Mouse (Mus musculus) cortical plate, adult 2 months (tissue): Measurements from ENCODE around the gene Prrt1. TPM values are rescaled to one million over a fixed set of nuclear protein-coding genes. Genes with fewer than 3 reads are reported as not detected.

ENCODE experiments used
- H3K27ac ChIP-seq: fragments of 200-500 bp; 2 replicates; pipeline ENCODE4 v1.5.1; 2012; ENCODE audit warnings: low read length, control low read depth, inconsistent platforms; ENCODE audit not compliant: insufficient read depth
- H3K4me1 ChIP-seq: fragments of 200-500 bp; 2 replicates; pipeline ENCODE4 v1.6.1; 2011; ENCODE audit warnings: low read length; ENCODE audit not compliant: control insufficient read depth, insufficient read depth
- H3K4me3 ChIP-seq: fragments of 200-500 bp; 2 replicates; pipeline ENCODE4 v1.5.1; 2011; ENCODE audit warnings: mild to moderate bottlenecking, low read length, control low read depth; ENCODE audit not compliant: insufficient read depth
- CTCF ChIP-seq: fragments of 200-500 bp; IDR thresholded peaks from 2 replicates; pipeline ENCODE4 v1.5.1; 2011; ENCODE audit warnings: mild to moderate bottlenecking, control low read depth, low read length; ENCODE audit not compliant: insufficient read depth; ENCODE audit errors: extremely low read depth
- POLR2A ChIP-seq: fragments of 200-500 bp; IDR thresholded peaks from 2 replicates; pipeline ENCODE4 v1.6.1; 2011; ENCODE audit warnings: mild to moderate bottlenecking, low read length, control low read depth; ENCODE audit not compliant: insufficient read depth; ENCODE audit errors: extremely low read depth
- polyA plus RNA-seq: library from polyadenylated mRNA; depleted of rRNA; stranded (reverse); fragments of >200 nt; gene quantifications from 2 replicates; pipeline ENCODE4 v1.2.3, GENCODE M21; 2012

The Prrt1 gene
- polyA plus RNA-seq, 1 experiment: 160 TPM

- TF ChIP-seq POLR2A (no peak), CTCF (no peak)
- Histone ChIP-seq H3K4me3 (no peak overlapping the region), H3K4me1 (no peaks in the 10 kb centered on the region), H3K27ac (no peak overlapping the region)
Measured at GRCm38 (mm10) chr17:34655160-34655559, 25.8 kb downstream of the Prrt1 start.

GRCm38 (mm10) chr17:34655581-34655991, 26.3 kb downstream of the Prrt1 start:
- no peak overlapping the region for H3K27ac ChIP-seq
- TF ChIP-seq CTCF (0 out of 2 replicates have a peak, but pooled peaks have one; percentile 10), POLR2A (no peak)
- no peak overlapping the region for H3K4me3 ChIP-seq
- no peaks in the 10 kb centered on the region for H3K4me1 ChIP-seq

GRCm38 (mm10) chr17:34656666-34657065, 27.3 kb downstream of the Prrt1 start:
- no peak overlapping the region for H3K27ac ChIP-seq
- TF ChIP-seq POLR2A (no peak), CTCF (no peak)

GRCm38 (mm10) chr17:34657271-34657670, 27.9 kb downstream of the Prrt1 start:
- Histone ChIP-seq H3K4me3 (no peak overlapping the region), H3K4me1 (no peaks in the 10 kb centered on the region), H3K27ac (no peak overlapping the region)
- TF ChIP-seq POLR2A (no peak), CTCF (no peak)

More at GRCm38 (mm10) chr17:34656666-34657065, 27.3 kb downstream of the Prrt1 start:
- no peak overlapping the region for H3K4me3 ChIP-seq
- H3K4me1 ChIP-seq: no peaks in the 10 kb centered on the region

GRCm38 (mm10) chr17:34658145-34658544, 28.8 kb downstream of the Prrt1 start:
- H3K27ac ChIP-seq: no peak overlapping the region
- H3K4me1 ChIP-seq: no peaks in the 10 kb centered on the region
- no peak for TF ChIP-seq CTCF
- no peak for TF ChIP-seq POLR2A
- no peak overlapping the region for H3K4me3 ChIP-seq

GRCm38 (mm10) chr17:34658591-34658990, 29.3 kb downstream of the Prrt1 start:
- Histone ChIP-seq H3K4me1 (no peaks in the 10 kb centered on the region), H3K27ac (no peak overlapping the region), H3K4me3 (no peak overlapping the region)
- TF ChIP-seq POLR2A (no peak), CTCF (no peak)

- Histone ChIP-seq H3K4me1 (no peaks in the 10 kb centered on the region), H3K27ac (no peak overlapping the region), H3K4me3 (no peak overlapping the region)
- TF ChIP-seq CTCF: no peak
- no peak for TF ChIP-seq POLR2A
Measured at GRCm38 (mm10) chr17:34659181-34659896, 30.0 kb downstream of the Prrt1 start.

- H3K4me3 ChIP-seq: no peak overlapping the region
- no peaks in the 10 kb centered on the region for H3K4me1 ChIP-seq
- H3K27ac ChIP-seq: no peak overlapping the region
- no peak for TF ChIP-seq POLR2A
- no peak for TF ChIP-seq CTCF
Measured at GRCm38 (mm10) chr17:34659897-34660214, 30.5 kb downstream of the Prrt1 start.

- Histone ChIP-seq H3K4me3 (no peak overlapping the region), H3K27ac (no peak overlapping the region), H3K4me1 (no peaks in the 10 kb centered on the region)
- TF ChIP-seq POLR2A (no peak), CTCF (no peak)
Measured at GRCm38 (mm10) chr17:34660259-34660820, 31.0 kb downstream of the Prrt1 start.

- Histone ChIP-seq H3K4me3 (no peak overlapping the region), H3K27ac (no peak overlapping the region), H3K4me1 (no peaks in the 10 kb centered on the region)
- TF ChIP-seq CTCF (no peak), POLR2A (no peak)
Measured at GRCm38 (mm10) chr17:34661121-34661591, 31.8 kb downstream of the Prrt1 start.
